Mouse (Mus musculus): ENCODE measurements around the gene Krtap19-1.

- TF ChIP-seq POLR2A (IDR thresholded peaks at IDR 0.05; ENCODE audit: insufficient read depth, low read depth, low read length), result no peak
- no peak for TF ChIP-seq EP300 (IDR thresholded peaks at IDR 0.05; ENCODE audit: insufficient read depth, low read depth, low read length)
Observed at GRCm38 (mm10) chr16:88851450-88851849, 17.8 kb downstream of the Krtap19-1 start.
